Mouse (Mus musculus): ENCODE measurements around the gene D2hgdh.
"Not testable (repeated sequence)": the region's sequence is repeated elsewhere in the genome, so short reads cannot be mapped to it uniquely, and the experiment has no call there.

Gene D2hgdh

GRCm38 (mm10) chr1:93832754-93833360 lies 8.1 kb downstream of the D2hgdh start:
- not testable (repeated sequence) for DNase-seq

DNA sequence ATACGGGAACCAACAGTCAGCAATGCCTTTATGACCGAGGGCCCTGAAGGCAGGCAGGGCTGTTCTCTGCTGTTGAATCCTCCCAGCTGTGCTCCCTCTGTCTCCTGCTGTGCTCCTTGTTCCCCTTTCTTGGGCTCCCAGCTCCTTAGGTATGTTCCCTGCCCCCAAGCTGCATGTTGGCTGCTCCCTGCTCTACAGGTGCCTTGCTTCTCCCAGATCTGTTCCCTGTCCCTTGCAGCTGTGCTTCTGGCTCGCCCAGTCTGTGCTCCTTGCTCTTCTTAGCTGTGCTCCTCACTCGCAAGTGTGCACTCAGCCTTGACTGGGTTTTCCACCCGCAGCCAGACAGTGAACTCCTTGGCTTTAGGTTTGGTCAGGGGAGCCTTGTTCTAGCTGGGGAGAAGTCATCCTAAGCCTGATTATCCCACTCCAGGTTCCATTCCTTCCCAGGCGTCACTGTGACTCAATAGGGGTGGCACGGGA lies 10.0 kb downstream of the D2hgdh start:
- no peak for DNase-seq

DNA sequence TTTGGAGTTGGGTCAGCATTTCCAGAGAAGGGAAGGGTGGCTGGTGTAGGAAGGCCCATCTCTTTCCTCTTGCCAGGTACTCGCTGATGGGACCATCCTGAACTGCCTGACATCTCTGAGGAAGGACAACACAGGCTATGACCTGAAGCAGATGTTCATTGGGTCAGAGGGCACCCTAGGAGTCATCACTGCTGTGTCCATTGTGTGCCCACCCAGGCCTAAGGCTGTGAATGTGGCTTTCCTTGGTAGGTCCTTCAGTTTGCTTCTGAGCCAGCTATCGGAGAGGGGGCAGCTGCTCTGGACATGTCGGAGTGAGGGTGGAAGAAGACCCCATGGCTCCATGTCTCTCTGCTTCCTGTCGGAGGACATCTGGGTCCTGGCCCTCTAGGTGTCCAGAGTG lies 10.5 kb downstream of the D2hgdh start:
- DNase-seq: no peak

GRCm38 (mm10) chr1:93835876-93836531 lies 11.3 kb downstream of the D2hgdh start:
- no peak for DNase-seq

DNA sequence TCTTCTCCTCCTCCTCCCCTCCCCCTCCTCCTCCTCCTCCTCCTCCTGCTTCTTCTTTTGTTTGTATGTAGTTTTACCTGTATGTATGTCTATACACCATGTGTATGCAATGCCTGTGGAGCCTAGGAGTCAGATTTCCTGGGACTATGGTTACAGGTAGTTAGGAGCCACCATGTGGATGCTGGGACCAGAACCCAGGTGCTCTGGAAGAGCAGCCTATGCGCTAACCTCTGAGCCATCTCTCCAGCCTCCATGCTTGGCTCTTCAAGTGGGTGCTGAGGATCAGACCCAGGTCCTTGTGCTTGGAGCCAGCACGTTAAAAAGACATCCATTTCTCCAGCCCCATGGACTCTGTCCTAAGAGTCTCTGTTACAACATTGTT lies 11.8 kb downstream of the D2hgdh start:
- DNase-seq: no peak

GRCm38 (mm10) chr1:93837335-93837734 lies 12.6 kb downstream of the D2hgdh start:
- DNase-seq: no peak

- not testable (repeated sequence) for DNase-seq
Measured at GRCm38 (mm10) chr1:93838569-93838968, 13.9 kb downstream of the D2hgdh start.

DNA sequence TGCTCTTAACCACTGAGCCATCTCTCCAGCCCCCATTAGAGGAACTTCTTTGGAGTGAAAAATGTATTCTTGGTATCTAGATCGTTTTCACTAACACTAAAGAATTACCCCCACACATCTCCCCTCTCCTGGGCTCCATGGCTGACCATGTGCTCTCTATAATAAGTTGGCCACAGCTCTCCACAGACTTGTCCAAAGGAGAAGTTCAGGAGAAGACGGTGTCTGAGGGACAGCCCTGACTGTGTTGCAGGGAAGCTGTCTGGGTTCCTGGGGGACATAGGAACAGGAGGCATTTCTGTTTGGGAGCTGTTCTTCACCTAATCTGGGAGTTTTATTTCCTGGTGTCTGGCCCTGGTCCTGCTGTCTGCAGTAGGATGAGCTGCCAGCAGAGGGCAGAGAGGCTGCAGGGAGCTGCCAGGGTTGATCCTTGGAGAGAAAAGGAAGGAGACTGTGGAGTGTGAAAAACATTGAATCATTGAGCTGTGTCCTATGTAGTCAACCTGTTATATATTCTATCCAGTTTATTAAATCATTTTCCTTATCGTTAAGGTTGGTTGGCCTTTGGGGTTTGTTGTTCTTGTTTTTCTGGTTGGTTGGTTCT lies 21.2 kb downstream of the D2hgdh start:
- not testable (repeated sequence) for DNase-seq

- not testable (repeated sequence) for DNase-seq
Measured at GRCm38 (mm10) chr1:93855790-93856189, 31.1 kb downstream of the D2hgdh start.

GRCm38 (mm10) chr1:93857370-93857769 lies 32.7 kb downstream of the D2hgdh start:
- no peak for DNase-seq

DNA sequence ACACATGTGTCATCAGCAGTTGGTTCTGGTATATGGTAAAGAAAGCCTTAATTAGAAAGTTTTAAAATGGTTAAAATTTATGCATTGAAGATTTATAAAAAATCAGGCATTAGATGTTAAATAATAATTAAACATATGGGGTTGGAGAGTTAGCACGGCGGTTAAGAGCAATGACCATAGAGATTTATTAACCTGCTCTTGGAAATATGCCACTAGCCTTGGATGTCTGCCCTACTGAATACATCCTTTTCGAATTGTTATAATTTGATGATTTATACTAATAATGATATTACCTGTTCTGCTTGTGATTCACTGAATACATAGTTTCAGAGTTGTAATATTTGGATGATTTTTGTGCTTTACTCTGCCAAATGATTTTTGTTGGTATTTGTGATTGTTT lies 33.3 kb downstream of the D2hgdh start:
- no peak for DNase-seq

- no peak for DNase-seq
Measured at GRCm38 (mm10) chr1:93859619-93860018, 34.9 kb downstream of the D2hgdh start.

DNA sequence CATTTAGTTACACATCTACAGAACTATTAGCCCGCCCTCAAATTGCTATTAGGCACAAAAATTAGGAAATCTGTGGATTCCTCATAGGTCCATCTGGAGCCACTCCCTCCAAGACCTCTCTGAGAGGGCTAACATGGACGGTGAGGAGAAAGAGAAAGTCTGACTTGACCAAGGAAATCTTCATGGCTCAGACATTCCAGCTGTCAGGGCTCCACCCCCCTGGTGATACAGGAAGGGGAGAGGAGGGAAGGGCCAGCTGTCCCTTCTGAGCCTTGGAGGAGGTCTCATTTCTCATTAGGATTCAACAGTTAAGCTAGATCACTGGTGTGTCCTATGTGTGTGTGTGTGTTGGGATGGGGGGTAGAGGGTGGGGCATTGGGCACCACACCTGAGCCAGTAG lies 36.3 kb downstream of the D2hgdh start, which contains the start of gene Gal3st2:
TSS of gene Gal3st2 (plus strand) at position 259 of the 400 bp plus-strand sequence.
- not testable (repeated sequence) for DNase-seq

DNA sequence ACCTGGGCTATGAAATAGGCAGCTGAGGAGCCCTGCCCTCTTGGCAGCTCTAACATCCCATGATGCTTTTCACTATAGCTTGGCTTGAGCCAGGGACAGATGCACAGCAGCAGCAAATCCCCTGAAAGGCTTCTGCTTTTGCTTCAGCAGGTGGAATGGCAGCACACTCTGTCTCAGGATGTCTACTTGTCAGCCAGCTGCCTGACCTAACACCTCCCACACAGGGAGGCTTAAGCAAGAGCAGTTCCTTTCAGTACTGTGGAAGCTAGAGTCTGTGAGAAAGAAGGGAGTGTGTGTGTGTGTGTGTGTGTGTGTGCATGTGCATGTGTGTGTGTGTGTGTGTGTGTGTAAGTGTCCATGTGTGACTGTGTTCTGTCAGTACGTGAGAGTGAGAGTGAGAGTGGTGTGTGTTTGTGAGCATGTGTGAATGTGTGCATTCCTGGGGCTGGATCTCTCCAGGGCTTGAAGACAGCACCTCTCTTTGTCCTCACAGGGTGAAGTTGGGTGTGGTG lies 46.9 kb downstream of the D2hgdh start:
- DNase-seq: not testable (repeated sequence)

DNA sequence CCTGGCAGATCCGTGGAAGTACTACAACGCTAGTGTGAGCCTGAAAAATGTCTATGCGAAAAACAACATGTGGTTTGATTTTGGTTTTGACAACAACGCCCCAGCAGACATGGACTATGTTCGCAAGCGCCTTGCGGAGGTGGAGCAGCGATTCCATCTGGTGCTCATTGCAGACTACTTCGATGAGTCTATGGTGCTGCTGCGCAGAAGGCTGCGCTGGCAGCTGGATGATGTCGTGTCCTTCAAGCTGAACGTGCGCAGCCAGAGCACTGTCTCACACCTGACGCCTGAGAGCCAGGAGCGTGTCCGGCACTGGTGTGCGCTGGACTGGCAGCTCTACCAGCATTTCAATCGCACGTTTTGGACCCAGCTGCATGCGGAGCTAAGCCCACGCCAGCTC lies 49.7 kb downstream of the D2hgdh start:
- DNase-seq: not testable (repeated sequence)

DNA sequence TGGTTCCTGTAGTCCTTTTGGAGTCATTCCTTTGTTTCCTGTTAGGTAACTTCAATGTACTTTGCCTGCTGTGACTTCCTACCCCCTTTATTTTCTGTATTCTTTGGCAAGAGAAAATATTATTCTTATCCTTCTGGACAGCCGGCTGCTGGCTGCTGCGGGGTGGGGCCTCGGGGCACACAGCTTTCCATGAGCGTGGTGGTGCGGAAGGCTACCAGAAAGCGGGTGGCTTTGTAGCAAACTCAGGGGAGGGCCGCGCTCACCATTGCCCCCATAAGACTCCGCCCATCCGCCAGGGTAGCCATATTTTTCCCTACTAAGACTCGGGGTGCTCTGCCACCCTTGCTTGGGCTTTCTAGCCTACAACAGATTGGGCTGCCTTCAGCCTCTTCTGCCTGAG lies 57.1 kb downstream of the D2hgdh start:
- DNase-seq: not testable (repeated sequence)

- DNase-seq: not testable (repeated sequence)
Measured at GRCm38 (mm10) chr1:93890936-93891335, 66.2 kb downstream of the D2hgdh start.

DNA sequence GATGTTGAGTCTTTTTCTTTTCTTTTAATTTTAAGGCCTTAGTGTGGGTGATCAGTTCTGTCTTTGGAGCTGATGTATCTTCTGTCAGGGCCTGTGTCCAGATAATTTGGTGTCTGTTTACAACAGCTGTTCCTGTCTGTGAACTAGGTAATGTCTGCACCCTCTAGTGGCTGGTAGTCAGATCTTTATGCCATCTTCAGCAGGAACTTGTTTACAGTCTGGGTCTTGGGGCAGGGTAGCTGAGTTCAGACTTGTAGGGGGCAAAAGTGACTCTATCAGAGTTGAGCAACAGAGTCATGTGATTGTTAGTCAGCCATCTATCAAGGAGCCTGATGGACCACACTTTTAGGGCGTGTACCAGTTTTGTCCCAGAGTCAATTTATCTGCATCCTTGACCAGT lies 72.7 kb downstream of the D2hgdh start:
- DNase-seq: not testable (repeated sequence)

- DNase-seq: not testable (repeated sequence)
Measured at GRCm38 (mm10) chr1:93901291-93901690, 76.6 kb downstream of the D2hgdh start.
